Mouse (Mus musculus) monocyte, adult 5-6 weeks (primary cell): ENCODE measurements around the gene Supt6. TPM values are rescaled to one million over a fixed set of nuclear protein-coding genes. Genes with fewer than 3 reads are reported as not detected.
A peak's percentile ranks its signal among the peaks of the same experiment; 100 is the strongest.

Source experiments
- ATAC-seq: fragments of 153-309, 156-312 bp; replicated peaks from 2 replicates; pipeline ENCODE4 v1.8.0; 2017; ENCODE audit warnings: mild to moderate bottlenecking; ENCODE audit not compliant: low TSS enrichment, insufficient number of reproducible peaks, severe bottlenecking, poor library complexity, low FRiP score
- total RNA-seq: library from RNA; stranded (forward); fragments of 200-1000, 200-491, 200-594 nt; gene quantifications from 3 replicates; pipeline ENCODE4 v1.2.3, GENCODE M21; 2017

The Supt6 gene
- total RNA-seq, 1 experiment from 2014 or later: 59.8 TPM

DNA sequence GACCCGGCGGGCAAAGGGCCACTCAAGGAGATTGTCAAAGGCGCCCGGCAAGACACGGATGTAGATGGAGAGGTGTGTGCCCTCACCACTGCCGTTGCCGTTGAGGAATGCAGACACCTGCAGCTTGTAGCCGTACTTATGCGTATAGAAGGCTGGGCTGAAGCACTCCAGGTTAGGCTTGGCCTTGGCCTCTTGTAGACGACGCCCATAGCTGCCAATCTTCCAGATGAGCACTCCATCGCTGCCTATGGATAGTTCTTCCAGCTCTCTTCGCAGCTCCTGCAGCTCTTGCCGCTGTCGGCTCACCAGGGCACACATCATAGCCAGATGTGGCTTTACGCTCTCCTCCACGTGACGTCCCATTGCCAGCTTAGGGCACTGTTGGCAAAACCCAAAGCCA is 85.6 kb downstream of the Supt6 start:
- ATAC-seq: no peak

DNA sequence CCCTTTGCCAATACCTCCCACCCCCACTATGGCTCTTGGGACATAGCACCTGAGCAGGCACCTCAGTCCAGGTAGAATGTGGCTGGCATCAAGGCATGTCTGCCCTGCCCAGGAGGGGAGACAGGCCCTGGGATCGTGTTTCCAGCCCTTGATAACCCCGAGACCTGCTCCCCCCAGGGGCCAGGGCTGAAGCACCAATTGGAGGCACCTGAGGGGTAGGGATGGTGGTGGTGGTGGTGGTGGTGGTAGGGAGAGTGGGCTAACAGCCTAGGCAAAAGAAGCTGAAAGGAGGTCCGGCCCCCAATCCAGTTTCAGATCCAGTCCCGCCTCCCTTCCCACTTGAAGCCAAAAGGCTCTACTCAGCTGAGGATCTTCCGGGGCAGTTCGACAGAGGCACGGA is 86.2 kb downstream of the Supt6 start:
- ATAC-seq: no peak

DNA sequence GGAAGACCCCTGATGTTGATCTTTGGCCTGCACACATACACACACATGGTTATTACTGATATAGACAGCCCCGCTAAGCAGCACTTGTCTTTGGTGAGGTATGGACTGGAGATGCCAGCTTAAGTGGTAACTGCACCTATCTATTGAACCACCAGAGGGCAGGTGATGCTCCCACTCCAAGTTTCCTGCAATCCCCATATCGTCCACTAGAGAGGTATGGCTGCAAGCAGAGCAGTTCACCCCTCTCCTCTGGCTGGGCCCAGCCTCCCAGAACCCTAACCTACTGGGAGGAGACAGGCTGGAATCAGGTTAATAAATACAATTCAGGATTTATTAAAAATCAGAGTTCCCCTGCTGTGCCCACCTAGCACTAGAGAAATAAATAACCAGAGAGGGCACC is 86.7 kb downstream of the Supt6 start:
- peak; percentile 96 for ATAC-seq

Other genes with a start within 250 kb of the Supt6 start
- gene Dhrs13, start 213.7 kb downstream of the Supt6 start, total RNA-seq: 0.39 to 0.86 TPM in 2 of 3 replicates, not detected in the other
- gene Flot2, start 208.1 kb downstream of the Supt6 start, total RNA-seq: 18.5 to 34.4 TPM (median 28.9 TPM) in 3 replicates
- gene Eral1, start 165.6 kb downstream of the Supt6 start, total RNA-seq: 7.1 to 17.9 TPM (median 16.5 TPM) in 3 replicates
- 3.6 to 7.9 TPM (median 4.4 TPM) in 3 replicates for gene Fam222b, start 151.3 kb downstream of the Supt6 start, total RNA-seq
- gene Traf4, start 80.4 kb downstream of the Supt6 start, total RNA-seq: 3.6 to 4.9 TPM (median 3.6 TPM) in 3 replicates
- gene Nek8, start 69.3 kb downstream of the Supt6 start, total RNA-seq: 2.5 to 4.3 TPM (median 2.8 TPM) in 3 replicates
- gene Tlcd1, start 69.3 kb downstream of the Supt6 start, total RNA-seq: 2.5 to 4.6 TPM (median 2.9 TPM) in 3 replicates
- gene Rpl23a, start 62.4 kb downstream of the Supt6 start, total RNA-seq: 1,700 to 2,580 TPM (median 2,203 TPM) in 3 replicates
- gene Rab34, start 57.6 kb downstream of the Supt6 start, total RNA-seq: not detected in 3 replicates
- not detected in 3 replicates for gene Proca1, start 52.6 kb downstream of the Supt6 start, total RNA-seq
- 43.1 to 61.5 TPM (median 48.3 TPM) in 3 replicates for gene Sdf2, start 241 bp downstream of the Supt6 start, total RNA-seq
- 77.6 to 107 TPM (median 97.1 TPM) in 3 replicates for gene 2610507B11Rik, start 15.8 kb upstream of the Supt6 start, total RNA-seq
- gene BC030499, start 44.9 kb upstream of the Supt6 start, total RNA-seq: 1.2 TPM in 1 of 3 replicates, not detected in the others
- 0.64 to 3.1 TPM (median 1.4 TPM) in 3 replicates for gene Spag5, start 55.5 kb upstream of the Supt6 start, total RNA-seq
- gene Aldoc, start 77.0 kb upstream of the Supt6 start, total RNA-seq: 0.78 to 8.6 TPM (median 1.3 TPM) in 3 replicates
- 17.5 to 25.1 TPM (median 18.5 TPM) in 3 replicates for gene Pigs, start 82.4 kb upstream of the Supt6 start, total RNA-seq
- gene Unc119, start 97.5 kb upstream of the Supt6 start, total RNA-seq: 88.0 to 122 TPM (median 99.7 TPM) in 3 replicates
- not detected in 3 replicates for gene Foxn1, start 140.6 kb upstream of the Supt6 start, total RNA-seq
- gene Slc13a2, start 176.2 kb upstream of the Supt6 start, total RNA-seq: not detected in 3 replicates
- gene Slc46a1, start 219.7 kb upstream of the Supt6 start, total RNA-seq: 0.38 to 0.58 TPM in 2 of 3 replicates, not detected in the other